Comparison of ENCODE assay signal across 17 mouse cellular contexts in genomic region chr11:30257085-30257484, GRCm38 (mm10). TPM values are rescaled to one million over a fixed set of nuclear protein-coding genes. Genes with fewer than 3 reads are reported as not detected.
DNase-seq lines count a peak whose midpoint lies in the region; ATAC-seq and TF ChIP-seq lines count a peak whose summit lies in the region.
"Had no signal": no experiment of that assay in that cellular context is flagged by ENCODE, and none has a peak within 500 bp of the region (broad histone marks: within the 10 kb centered on the region; RNA-seq: fewer than 3 reads in every experiment).

No protein-coding gene starts in this region.

- no peak overlapping the region for H3K9ac ChIP-seq in heart, embryonic 11.5 days (ENCODE audit: low read depth, low read length)
- H3K9ac ChIP-seq: forebrain, embryonic 12.5 days; hindbrain, embryonic 15.5 days; limb, embryonic 15.5 days; neural tube, embryonic 13.5 days had no signal

- no peaks in the 10 kb centered on the region for H3K27me3 ChIP-seq in heart, embryonic 11.5 days (ENCODE audit: control insufficient read depth, insufficient read depth, low read length)
- H3K27me3 ChIP-seq in Patski, result no peaks in the 10 kb centered on the region
- H3K27me3 ChIP-seq: forebrain, embryonic 12.5 days; hindbrain, embryonic 15.5 days; limb, embryonic 15.5 days; neural tube, embryonic 13.5 days had no signal

- no peak for DNase-seq in heart, adult 8-10 months (ENCODE audit: low spot score)
- DNase-seq in kidney, postnatal 14 days, result peak; percentile 53
- DNase-seq in kidney, adult 18-20 months, result no peak
- peak; percentile 69 for DNase-seq in 3T3-L1 (ENCODE audit: low read depth, low spot score)
- no peak for DNase-seq in Patski (ENCODE audit: low read depth, low spot score)
- DNase-seq in right cerebral cortex, adult 18-20 months, result no peak
- DNase-seq: gastrocnemius, postnatal 25 days; thymus, postnatal 14 days had no signal

- 0 out of 2 replicates have a peak, but pooled peaks cover 2% of the 10 kb centered on the region for H3K36me3 ChIP-seq in heart, embryonic 11.5 days (ENCODE audit: control insufficient read depth, insufficient read depth, low read length)
- H3K36me3 ChIP-seq: forebrain, embryonic 12.5 days; hindbrain, embryonic 15.5 days; neural tube, embryonic 13.5 days had no signal

- H3K4me2 ChIP-seq in heart, embryonic 11.5 days, result peak overlapping the region; percentile 17; the same call in 1 of the 2 replicates
- H3K4me2 ChIP-seq: forebrain, embryonic 12.5 days; hindbrain, embryonic 15.5 days; limb, embryonic 15.5 days; midbrain, embryonic 11.5 days; neural tube, embryonic 13.5 days had no signal

- CTCF ChIA-PET in Patski (lab: Charles Lee), result no interaction called here

- TF ChIP-seq CTCF in Patski (IDR thresholded peaks at IDR 0.05), result no peak

- peaks cover 20% of the 10 kb centered on the region for H3K4me1 ChIP-seq in heart, embryonic 11.5 days (ENCODE audit: control insufficient read depth, insufficient read depth, low read length)
- H3K4me1 ChIP-seq: forebrain, embryonic 12.5 days had no signal

- POLR2A ChIA-PET in Patski (lab: Charles Lee), result no interaction called here

- no peak overlapping the region for H3K4me3 ChIP-seq in heart, embryonic 11.5 days (ENCODE audit: low read depth, low read length)
- H3K4me3 ChIP-seq: forebrain, embryonic 12.5 days; hindbrain, embryonic 15.5 days; limb, embryonic 15.5 days; neural tube, embryonic 13.5 days had no signal

- peak overlapping the region; percentile 65 for H3K27ac ChIP-seq in heart, embryonic 11.5 days (ENCODE audit: low read depth, low read length)
- H3K27ac ChIP-seq: forebrain, embryonic 12.5 days; macrophage; neural tube, embryonic 13.5 days had no signal

- no peak for ATAC-seq in heart, embryonic 11.5 days (replicated peaks; ENCODE audit: insufficient number of reproducible peaks, low FRiP score, low TSS enrichment)
- peak; percentile 57 for ATAC-seq in Patski
- no peak for ATAC-seq in cerebellum, adult (ENCODE audit: insufficient number of reproducible peaks, low FRiP score, low TSS enrichment)
- ATAC-seq: intestine, embryonic 16.5 days had no signal

- H3K9me3 ChIP-seq in heart, embryonic 11.5 days (replicated peaks; ENCODE audit: control insufficient read depth, low read length), result no peaks in the 10 kb centered on the region
- H3K9me3 ChIP-seq: hindbrain, embryonic 15.5 days; limb, embryonic 15.5 days; neural tube, embryonic 13.5 days had no signal

- in situ Hi-C loops in Patski (cut with MboI; ENCODE audit: low pct_unique_long_range_greater_than_20kb), result no loop called here

RNA-seq across cellular contexts. Expression of gene Sptbn1, which starts 10.9 kb away (rescaled TPM):
- 156 and 175 TPM in 2 replicates for polyA plus RNA-seq in heart, embryonic 11.5 days (2014; fragmentation: Nextera tagmentation; extraction: Ambion mirVana)
- total RNA-seq in heart, adult 8-10 months (2022), result 100 to 1,000 TPM; 542 to 588 (median 572) TPM
- polyA plus RNA-seq in Patski (2021), result 151 TPM

Comparison
In these comparisons a context has a peak if more than half of its experiments do, and no peak if none do; other contexts are left out.
1. DNase-seq: peak in kidney, postnatal 14 days (single experiment) and 3T3-L1 (single experiment); none in heart, adult 8-10 months (single experiment), kidney, adult 18-20 months (single experiment), Patski (single experiment) and right cerebral cortex, adult 18-20 months (single experiment).